Mouse (Mus musculus): ENCODE results near the gene Gm29735.
"Not testable (repeated sequence)": the region's sequence is repeated elsewhere in the genome, so short reads cannot be mapped to it uniquely, and the experiment has no call there.

The Gm29735 gene
- long read RNA-seq, experiment 1: 0 reads
- long read RNA-seq, experiment 2: 0 reads

- intact Hi-C loops (cut with DNase I): not testable (repeated sequence)
Observed at GRCm38 (mm10) chr7:142157013-142157412, at the start of gene Gm29735. Gm29735 (minus strand) TSS chr7:142157113.

GRCm38 (mm10) chr7:142205488-142205887 lies 48.6 kb upstream of the Gm29735 start:
- intact Hi-C loops (cut with DNase I): no loop called here

DNA sequence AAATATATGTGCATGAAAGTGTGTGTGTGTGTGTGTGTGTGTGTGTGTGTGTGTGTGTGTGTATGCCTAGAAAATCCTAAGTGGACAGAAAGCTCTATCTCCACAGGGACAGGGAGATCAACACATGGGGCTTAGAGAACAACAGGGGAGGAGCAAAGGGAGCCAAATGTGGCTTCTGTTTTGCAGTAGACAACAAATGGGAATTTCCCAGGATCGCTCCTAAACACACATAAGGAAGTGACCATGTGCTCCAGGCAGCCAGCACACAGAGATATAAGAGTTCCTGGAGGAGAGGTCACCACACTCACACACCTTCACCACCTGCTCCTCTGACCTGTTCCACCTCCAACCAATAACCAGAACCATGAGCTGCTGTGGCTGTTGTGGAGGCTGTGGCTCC lies 44.2 kb upstream of the Gm29735 start, which contains the start of gene Krtap5-3:
Gene Krtap5-3 (plus strand): TSS at position 301 of the 400 bp plus-strand sequence.
- intact Hi-C loops (cut with DNase I): no loop called here

- intact Hi-C loops (cut with DNase I): no loop called here
Observed at GRCm38 (mm10) chr7:142198748-142199147, 41.8 kb upstream of the Gm29735 start.

GRCm38 (mm10) chr7:142190289-142190688 lies 33.4 kb upstream of the Gm29735 start, which contains the start of gene Gm10153:
Gm10153 (minus strand) TSS chr7:142190389.
- intact Hi-C loops (cut with DNase I): no loop called here

GRCm38 (mm10) chr7:142188156-142188555 lies 31.2 kb upstream of the Gm29735 start:
- intact Hi-C loops (cut with DNase I): no loop called here

DNA sequence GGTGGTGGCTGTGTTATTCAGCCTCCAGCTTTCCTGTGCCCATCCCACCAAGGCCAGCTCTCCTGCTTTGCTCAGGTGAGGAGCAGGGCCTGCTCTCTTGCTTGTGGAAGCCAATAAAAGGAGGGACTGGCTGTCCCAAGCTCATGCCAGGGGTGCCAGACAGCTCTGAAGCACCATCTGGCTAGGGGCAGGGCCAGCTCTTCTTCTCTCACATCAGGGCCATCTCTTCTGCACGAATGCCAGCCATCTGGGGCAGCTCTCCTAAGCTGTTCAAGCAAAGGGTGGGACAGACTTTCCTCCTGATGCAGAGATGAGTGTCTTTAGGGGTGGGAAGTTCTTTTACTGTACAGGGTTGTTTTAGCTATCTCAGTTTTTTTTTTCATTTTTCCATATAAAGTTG lies 24.1 kb upstream of the Gm29735 start:
- intact Hi-C loops (cut with DNase I): no loop called here

GRCm38 (mm10) chr7:142178685-142179084 lies 21.8 kb upstream of the Gm29735 start:
- intact Hi-C loops (cut with DNase I): no loop called here

GRCm38 (mm10) chr7:142175905-142176304 lies 19.0 kb upstream of the Gm29735 start, which contains the start of gene Krtap5-2:
Krtap5-2 (minus strand) TSS chr7:142176005.
- intact Hi-C loops (cut with DNase I): not testable (repeated sequence)

- intact Hi-C loops (cut with DNase I): no loop called here
Observed at GRCm38 (mm10) chr7:142169836-142170235, 12.9 kb upstream of the Gm29735 start.

GRCm38 (mm10) chr7:142165639-142166038 lies 8.7 kb upstream of the Gm29735 start, which contains the start of gene Gm4553:
Gm4553 (minus strand) TSS chr7:142165739.
- intact Hi-C loops (cut with DNase I): not testable (repeated sequence)

DNA sequence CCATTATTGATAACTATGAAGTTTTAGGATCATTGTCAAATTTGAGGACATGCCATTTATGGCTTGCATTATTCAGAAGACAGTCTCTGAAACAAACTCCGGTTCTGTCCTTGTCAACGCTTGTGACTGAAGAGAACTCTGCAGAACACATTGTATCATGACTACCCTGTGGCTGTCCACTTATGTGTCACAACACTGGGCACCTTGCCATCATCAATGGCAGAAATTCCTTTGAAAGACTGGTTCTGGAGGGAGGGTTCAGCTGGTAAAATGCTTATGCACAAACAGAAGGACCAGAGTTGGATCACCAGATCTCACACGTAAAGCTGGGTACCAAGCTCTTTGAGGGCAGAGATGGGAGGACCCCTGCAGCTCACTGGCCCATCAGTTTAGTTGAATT lies 2.5 kb upstream of the Gm29735 start:
- intact Hi-C loops (cut with DNase I): no loop called here

DNA sequence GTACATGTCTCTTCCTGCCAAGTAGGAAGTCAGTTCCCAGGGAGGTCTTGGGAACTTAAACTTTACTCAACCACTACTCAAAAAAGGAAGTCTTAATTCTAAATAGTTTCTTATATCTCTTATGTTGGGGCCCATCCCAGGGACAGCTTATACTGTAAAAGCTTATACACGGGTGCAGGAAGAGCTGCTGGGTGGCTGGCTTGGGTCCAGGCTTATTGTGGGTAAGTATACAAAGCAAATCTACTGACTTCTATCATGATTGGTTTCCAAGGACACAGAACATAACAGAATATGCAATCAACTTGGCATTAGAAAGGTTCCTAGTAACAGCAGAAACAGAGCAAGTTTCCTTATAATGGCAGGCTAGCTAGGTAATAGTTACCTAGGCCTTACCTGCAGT lies 1.6 kb downstream of the Gm29735 start:
- intact Hi-C loops (cut with DNase I): no loop called here

GRCm38 (mm10) chr7:142152191-142152590 lies 4.7 kb downstream of the Gm29735 start:
- intact Hi-C loops (cut with DNase I): no loop called here

- intact Hi-C loops (cut with DNase I): no loop called here
Observed at GRCm38 (mm10) chr7:142148633-142149032, 8.3 kb downstream of the Gm29735 start.

GRCm38 (mm10) chr7:142146033-142146432 lies 10.9 kb downstream of the Gm29735 start:
- intact Hi-C loops (cut with DNase I): loop anchor here (2.0 kb wide), 1 partner anchor 109 kb away; no protein-coding TSS in a partner anchor

- intact Hi-C loops (cut with DNase I): loop anchor here (2.0 kb wide), 1 partner anchor 139 kb away; no protein-coding TSS in a partner anchor
Observed at GRCm38 (mm10) chr7:142145413-142145940, 11.4 kb downstream of the Gm29735 start.

DNA sequence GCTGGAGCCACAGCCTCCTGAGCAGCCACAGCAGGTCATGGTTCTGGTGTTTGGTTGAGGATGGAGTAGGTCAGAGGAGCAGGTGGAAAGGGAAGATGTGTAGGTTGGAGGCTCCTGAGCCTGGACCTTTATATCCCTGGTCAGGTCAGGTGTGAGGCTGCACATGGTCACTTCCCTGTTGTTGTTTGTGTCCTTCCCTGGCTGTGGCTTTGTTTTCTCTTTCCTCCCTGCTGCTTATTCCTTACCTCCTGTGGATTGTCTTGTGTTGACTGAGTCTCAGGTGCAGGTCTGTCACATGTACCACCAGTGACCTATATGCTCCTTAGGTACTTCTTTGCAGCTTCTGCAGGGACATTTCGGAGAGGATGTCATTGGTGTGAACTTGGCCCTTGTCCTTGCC lies 12.4 kb downstream of the Gm29735 start, which contains the start of gene Gm45337:
Gene Gm45337 (minus strand): TSS at position 101 of the 400 bp plus-strand sequence.
- intact Hi-C loops (cut with DNase I): loop anchor here (2.0 kb wide), 1 partner anchor 140 kb away; no protein-coding TSS in a partner anchor

DNA sequence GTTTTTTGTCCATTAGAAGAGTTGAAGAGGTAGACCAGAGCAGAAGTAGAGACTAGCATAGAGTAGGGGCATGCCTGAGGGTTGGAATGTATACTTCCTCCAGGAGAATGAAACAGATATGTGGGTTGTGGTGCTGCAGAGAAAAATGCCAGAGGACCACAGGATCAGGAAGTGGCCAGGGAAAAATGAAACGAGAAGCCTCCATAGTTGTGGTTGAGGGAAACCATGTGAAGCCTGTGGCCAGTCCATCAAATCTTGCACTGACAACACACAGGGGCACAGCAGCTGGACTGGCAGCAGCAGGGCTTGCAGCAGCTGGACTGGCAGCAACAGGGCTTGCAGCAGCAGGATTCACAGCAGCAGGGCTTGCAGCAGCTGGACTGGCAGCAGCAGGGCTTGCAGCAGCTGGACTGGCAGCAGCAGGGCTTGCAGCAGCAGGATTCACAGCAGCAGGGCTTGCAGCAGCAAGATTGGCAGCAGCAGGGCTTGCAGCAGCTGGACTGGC lies 13.4 kb downstream of the Gm29735 start:
- intact Hi-C loops (cut with DNase I): loop anchor here (2.0 kb wide), 1 partner anchor 141 kb away; no protein-coding TSS in a partner anchor

DNA sequence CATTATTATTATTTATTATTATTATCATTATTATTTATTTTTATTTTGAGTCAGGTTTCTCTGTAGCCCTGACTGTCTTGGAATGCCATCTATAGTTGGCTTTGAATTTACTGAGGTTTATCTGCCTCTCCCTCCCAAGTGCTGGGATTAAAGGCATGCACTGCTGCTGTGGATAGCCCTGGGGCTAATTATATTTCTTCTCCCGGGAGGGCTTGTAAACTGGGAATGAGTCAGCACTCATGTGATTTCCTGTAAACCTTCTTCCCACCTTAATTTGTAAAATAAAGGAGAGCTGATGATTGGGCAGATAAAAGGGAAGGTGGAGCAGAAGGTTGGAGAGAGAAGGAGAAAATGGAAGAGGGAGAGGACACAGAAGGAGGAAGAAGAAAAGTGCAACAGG lies 16.2 kb downstream of the Gm29735 start:
- intact Hi-C loops (cut with DNase I): no loop called here

DNA sequence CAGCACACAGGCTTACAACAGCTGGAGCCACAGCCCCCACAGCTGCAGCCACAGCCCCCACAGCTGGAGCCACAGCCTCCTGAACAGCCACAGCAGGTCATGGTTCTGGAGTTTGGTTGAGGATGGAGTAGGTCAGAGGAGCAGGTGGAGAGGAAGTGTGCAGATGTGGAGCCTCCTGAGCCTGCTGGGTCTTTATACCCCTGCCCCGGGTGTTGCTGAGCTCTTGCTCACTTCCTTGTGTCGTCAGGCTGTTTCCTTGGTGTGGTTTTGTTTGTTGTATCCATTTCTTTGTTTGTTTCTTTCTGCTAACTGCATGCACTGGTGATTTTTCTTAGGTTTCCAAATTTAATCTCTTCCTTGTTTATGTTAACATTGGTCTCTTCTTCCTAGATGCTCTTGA lies 21.0 kb downstream of the Gm29735 start, which contains the start of gene Gm39115:
Gene Gm39115 (minus strand): TSS at position 101 of the 400 bp plus-strand sequence.
- intact Hi-C loops (cut with DNase I): not testable (repeated sequence)

GRCm38 (mm10) chr7:142134206-142134995 lies 22.5 kb downstream of the Gm29735 start:
- intact Hi-C loops (cut with DNase I): no loop called here
